Mouse (Mus musculus): ENCODE data around the gene Cpped1. TPM values are rescaled to one million over a fixed set of nuclear protein-coding genes. Genes with fewer than 3 reads are reported as not detected.

Gene Cpped1
- polyA plus RNA-seq, 1 experiment from 2014 or later, result 43.6 TPM

DNA sequence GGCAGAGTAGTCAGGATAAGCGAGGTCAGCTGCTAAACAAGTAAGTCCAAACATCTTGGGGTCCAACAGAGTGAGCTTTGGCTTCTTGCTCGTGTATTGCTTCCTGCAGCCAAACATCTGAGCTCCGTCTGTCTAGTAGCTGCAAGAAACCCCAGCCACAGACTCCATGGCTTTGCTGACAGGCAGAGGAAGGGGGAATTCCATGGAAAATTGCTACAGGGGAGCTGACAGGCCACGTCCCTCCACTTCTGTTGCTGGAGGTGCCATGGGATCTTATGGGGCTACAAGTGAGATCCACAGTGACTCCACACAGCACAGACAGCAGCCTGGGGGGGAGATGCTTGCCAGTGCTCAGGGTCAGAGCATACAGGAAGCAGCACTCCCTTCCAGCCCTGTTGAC lies 123.4 kb downstream of the Cpped1 start:
- Histone ChIP-seq H3K4me2 (ENCODE audit: low read length) (no peak overlapping the region), H3K9me3 (ENCODE audit: control insufficient read depth, low read length) (no peaks in the 10 kb centered on the region), H3K4me3 (ENCODE audit: control insufficient read depth in 1 of 2, insufficient read depth in 1 of 2, low read depth in 1 of 2, low read length in 2 of 2) (no peak overlapping the region), H3K27ac (replicated peaks in 1 of 2; ENCODE audit: control insufficient read depth in 1 of 2, insufficient read depth in 1 of 2, low read depth in 2 of 2, low read length in 2 of 2) (0 out of 4 replicates have a peak overlapping the region, but pooled peaks of 1 of the 2 experiments have one; percentile 23), H3K9ac (ENCODE audit: low read length) (no peak overlapping the region), H3K27me3 (ENCODE audit: control insufficient read depth, insufficient read depth, low read length) (no peaks in the 10 kb centered on the region), H3K36me3 (ENCODE audit: control insufficient read depth, insufficient read depth, low read length) (no peaks in the 10 kb centered on the region), H3K4me1 (ENCODE audit: control insufficient read depth in 2 of 2, insufficient read depth in 2 of 2, low read length in 2 of 2) (peaks cover 4 to 15% of the 10 kb centered on the region in 2 experiments; a peak in 3 of 4 replicates)
- no peak for ATAC-seq (ENCODE audit: insufficient number of reproducible peaks, insufficient read depth, low FRiP score, low read depth)
- WGBS, result 39% methylated on average over 4 of the region's 4 CpGs

DNA sequence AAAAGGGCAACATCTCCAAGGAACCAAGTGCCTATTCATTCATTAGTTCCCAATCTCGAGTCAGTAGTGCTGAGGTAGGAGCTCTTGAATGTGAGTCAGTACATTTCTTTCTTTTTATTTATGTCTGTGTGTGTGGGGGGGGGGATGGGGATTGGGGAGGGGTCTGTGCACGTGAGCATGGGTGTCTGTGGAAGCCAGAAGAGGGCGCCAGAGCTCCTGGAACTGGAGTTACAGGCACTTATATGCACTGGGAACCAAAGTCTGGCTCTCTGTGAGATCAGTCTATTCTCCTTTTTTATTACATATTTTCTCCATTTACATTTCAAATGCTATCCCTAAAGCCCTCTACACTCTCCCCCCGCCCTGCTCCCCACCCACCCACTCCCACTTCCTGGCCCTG lies 124.9 kb downstream of the Cpped1 start:
- peaks cover 4 to 14% of the 10 kb centered on the region in 2 experiments; a peak in 3 of 4 replicates for H3K4me1 ChIP-seq (ENCODE audit: control insufficient read depth in 2 of 2, insufficient read depth in 2 of 2, low read length in 2 of 2)
- H3K36me3 ChIP-seq (ENCODE audit: control insufficient read depth, insufficient read depth, low read length), result no peaks in the 10 kb centered on the region
- H3K27ac ChIP-seq (replicated peaks in 1 of 2; ENCODE audit: control insufficient read depth in 1 of 2, insufficient read depth in 1 of 2, low read depth in 2 of 2, low read length in 2 of 2), result no peak overlapping the region
- no peaks in the 10 kb centered on the region for H3K27me3 ChIP-seq (ENCODE audit: control insufficient read depth, insufficient read depth, low read length)
- no peak for ATAC-seq (ENCODE audit: insufficient number of reproducible peaks, insufficient read depth, low FRiP score, low read depth)
- no peak overlapping the region for H3K4me3 ChIP-seq (ENCODE audit: control insufficient read depth in 1 of 2, insufficient read depth in 1 of 2, low read depth in 1 of 2, low read length in 2 of 2)
- no peak overlapping the region for H3K4me2 ChIP-seq (ENCODE audit: low read length)
- H3K9ac ChIP-seq (ENCODE audit: low read length), result no peak overlapping the region
- no peaks in the 10 kb centered on the region for H3K9me3 ChIP-seq (ENCODE audit: control insufficient read depth, low read length)
- 54% methylated on average over 4 of the region's 4 CpGs for WGBS

DNA sequence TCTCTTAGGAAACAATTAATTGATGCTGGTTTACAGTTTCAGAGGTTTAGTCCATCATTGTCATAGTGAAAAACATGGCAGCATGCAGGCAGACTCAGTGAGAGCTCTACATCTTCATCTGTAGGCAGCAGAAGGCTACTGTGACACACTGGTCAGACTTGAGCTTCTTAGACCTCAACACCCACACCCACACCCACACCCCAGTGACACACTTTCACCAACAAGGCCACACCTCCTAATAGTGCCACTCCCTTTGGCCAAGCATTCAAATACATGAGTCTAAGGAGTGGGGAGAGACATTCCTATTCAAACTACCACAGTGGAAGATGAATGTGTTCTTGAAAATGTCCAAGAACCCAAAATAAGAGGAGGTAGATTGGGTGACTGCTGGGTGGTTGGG lies 125.9 kb downstream of the Cpped1 start:
- H3K27ac ChIP-seq (replicated peaks in 1 of 2; ENCODE audit: control insufficient read depth in 1 of 2, insufficient read depth in 1 of 2, low read depth in 2 of 2, low read length in 2 of 2), result no peak overlapping the region
- ATAC-seq (ENCODE audit: insufficient number of reproducible peaks, insufficient read depth, low FRiP score, low read depth), result no peak
- H3K4me1 ChIP-seq (ENCODE audit: control insufficient read depth in 2 of 2, insufficient read depth in 2 of 2, low read length in 2 of 2), result peaks cover 4 to 14% of the 10 kb centered on the region in 2 experiments; a peak in 3 of 4 replicates
- H3K4me2 ChIP-seq (ENCODE audit: low read length), result no peak overlapping the region
- H3K36me3 ChIP-seq (ENCODE audit: control insufficient read depth, insufficient read depth, low read length), result no peaks in the 10 kb centered on the region
- no peaks in the 10 kb centered on the region for H3K27me3 ChIP-seq (ENCODE audit: control insufficient read depth, insufficient read depth, low read length)
- H3K9ac ChIP-seq (ENCODE audit: low read length), result no peak overlapping the region
- H3K4me3 ChIP-seq (ENCODE audit: control insufficient read depth in 1 of 2, insufficient read depth in 1 of 2, low read depth in 1 of 2, low read length in 2 of 2), result no peak overlapping the region
- no peaks in the 10 kb centered on the region for H3K9me3 ChIP-seq (ENCODE audit: control insufficient read depth, low read length)

DNA sequence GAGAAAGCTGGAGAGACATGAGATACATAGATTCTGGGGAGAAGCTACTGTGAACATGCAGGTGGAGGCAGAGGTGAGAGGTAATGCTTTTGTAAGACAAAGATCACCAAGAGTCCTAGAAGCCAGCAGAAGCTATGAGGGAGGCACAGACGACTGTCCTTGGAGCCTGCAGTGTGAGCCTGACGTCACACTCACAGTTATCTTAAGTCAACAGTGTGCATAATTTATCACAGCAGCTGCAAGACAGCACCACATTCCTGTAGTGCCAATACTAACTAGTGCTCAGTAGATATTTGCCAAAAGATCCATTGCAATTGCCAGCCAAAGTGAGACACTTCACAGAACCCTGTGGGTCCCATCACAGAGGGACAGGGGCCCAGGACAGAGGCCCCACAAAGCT lies 127.2 kb downstream of the Cpped1 start:
- ATAC-seq (ENCODE audit: insufficient number of reproducible peaks, insufficient read depth, low FRiP score, low read depth), result no peak
- H3K9ac ChIP-seq (ENCODE audit: low read length), result no peak overlapping the region
- H3K4me1 ChIP-seq (ENCODE audit: control insufficient read depth in 2 of 2, insufficient read depth in 2 of 2, low read length in 2 of 2), result peaks cover 4 to 14% of the 10 kb centered on the region in 2 experiments; a peak in 3 of 4 replicates
- whole genome bisulfite sequencing, result 0% methylated on average over 2 of the region's 2 CpGs
- no peak overlapping the region for H3K4me2 ChIP-seq (ENCODE audit: low read length)
- H3K27me3 ChIP-seq (ENCODE audit: control insufficient read depth, insufficient read depth, low read length), result no peaks in the 10 kb centered on the region
- no peak overlapping the region for H3K27ac ChIP-seq (replicated peaks in 1 of 2; ENCODE audit: control insufficient read depth in 1 of 2, insufficient read depth in 1 of 2, low read depth in 2 of 2, low read length in 2 of 2)
- H3K9me3 ChIP-seq (ENCODE audit: control insufficient read depth, low read length), result no peaks in the 10 kb centered on the region
- no peak overlapping the region for H3K4me3 ChIP-seq (ENCODE audit: control insufficient read depth in 1 of 2, insufficient read depth in 1 of 2, low read depth in 1 of 2, low read length in 2 of 2)
- H3K36me3 ChIP-seq (ENCODE audit: control insufficient read depth, insufficient read depth, low read length), result no peaks in the 10 kb centered on the region

DNA sequence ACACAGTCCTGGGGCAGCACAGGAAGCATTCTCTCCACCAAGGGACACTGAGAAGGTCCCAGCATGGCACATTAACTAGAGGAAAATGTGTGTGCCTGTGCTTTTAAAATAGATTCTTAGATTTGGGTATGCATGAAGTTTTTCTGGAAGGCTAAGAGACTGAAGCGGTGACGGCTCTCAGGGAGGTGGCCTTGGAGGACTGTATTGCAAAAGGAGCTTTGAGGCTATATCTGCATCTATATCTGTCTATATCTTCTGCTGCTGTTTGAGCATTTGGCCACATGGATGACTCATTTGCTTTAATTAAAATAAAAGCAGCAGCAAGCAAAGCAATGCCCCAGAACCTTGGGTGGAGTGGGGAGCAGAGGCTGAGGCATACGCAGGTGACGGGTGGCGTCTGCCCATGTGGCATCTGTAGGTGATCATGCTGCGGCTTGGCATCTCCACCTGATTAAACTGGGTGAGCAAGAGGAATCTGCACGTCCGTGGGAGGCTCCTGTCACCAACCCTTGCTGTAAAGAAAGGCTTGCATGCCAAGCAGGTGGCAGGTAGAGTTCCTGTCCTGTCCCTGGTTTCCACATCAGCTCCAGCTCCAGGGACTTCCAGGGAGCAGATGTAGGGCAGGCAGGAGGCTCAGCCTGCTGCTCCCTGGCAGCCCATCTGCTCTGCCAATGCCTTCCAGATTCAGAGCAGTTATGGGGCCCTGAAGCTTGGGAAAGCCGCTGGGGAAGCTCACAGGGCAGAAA lies 130.4 kb downstream of the Cpped1 start:
- Histone ChIP-seq H3K27me3 (ENCODE audit: control insufficient read depth, insufficient read depth, low read length) (no peaks in the 10 kb centered on the region), H3K4me2 (ENCODE audit: low read length) (no peak overlapping the region), H3K4me1 (ENCODE audit: control insufficient read depth in 2 of 2, insufficient read depth in 2 of 2, low read length in 2 of 2) (peaks cover 4 to 8% of the 10 kb centered on the region in 2 experiments; a peak in 3 of 4 replicates), H3K27ac (replicated peaks in 1 of 2; ENCODE audit: control insufficient read depth in 1 of 2, insufficient read depth in 1 of 2, low read depth in 2 of 2, low read length in 2 of 2) (no peak overlapping the region), H3K9ac (ENCODE audit: low read length) (no peak overlapping the region), H3K4me3 (ENCODE audit: control insufficient read depth in 1 of 2, insufficient read depth in 1 of 2, low read depth in 1 of 2, low read length in 2 of 2) (no peak overlapping the region), H3K9me3 (ENCODE audit: control insufficient read depth, low read length) (no peaks in the 10 kb centered on the region), H3K36me3 (ENCODE audit: control insufficient read depth, insufficient read depth, low read length) (no peaks in the 10 kb centered on the region)
- ATAC-seq (ENCODE audit: insufficient number of reproducible peaks, insufficient read depth, low FRiP score, low read depth), result no peak
- WGBS, result 78% methylated on average over 9 of the region's 9 CpGs

DNA sequence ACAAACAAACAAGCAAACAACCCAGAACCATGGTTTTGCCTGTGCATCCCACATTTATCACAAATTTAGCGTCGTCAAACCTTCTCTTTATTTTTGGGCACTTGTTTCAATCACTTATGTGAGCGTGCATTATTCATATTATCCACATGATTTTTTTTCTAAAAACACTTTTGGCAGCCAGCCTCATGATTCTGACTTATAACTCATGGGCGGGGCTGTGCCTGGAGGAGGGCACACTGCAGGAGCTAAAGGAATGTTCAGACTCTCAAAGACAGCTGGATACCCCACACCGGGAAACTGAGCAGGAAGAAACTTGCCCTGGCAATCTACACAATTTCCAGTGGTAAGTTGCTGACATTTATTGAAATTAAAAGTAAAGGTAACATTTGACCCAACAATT lies 131.1 kb downstream of the Cpped1 start:
- ATAC-seq (ENCODE audit: insufficient number of reproducible peaks, insufficient read depth, low FRiP score, low read depth), result no peak
- Histone ChIP-seq H3K27ac (replicated peaks in 1 of 2; ENCODE audit: control insufficient read depth in 1 of 2, insufficient read depth in 1 of 2, low read depth in 2 of 2, low read length in 2 of 2) (no peak overlapping the region), H3K9ac (ENCODE audit: low read length) (no peak overlapping the region), H3K27me3 (ENCODE audit: control insufficient read depth, insufficient read depth, low read length) (no peaks in the 10 kb centered on the region), H3K9me3 (ENCODE audit: control insufficient read depth, low read length) (no peaks in the 10 kb centered on the region), H3K36me3 (ENCODE audit: control insufficient read depth, insufficient read depth, low read length) (no peaks in the 10 kb centered on the region), H3K4me3 (ENCODE audit: control insufficient read depth in 1 of 2, insufficient read depth in 1 of 2, low read depth in 1 of 2, low read length in 2 of 2) (no peak overlapping the region), H3K4me1 (ENCODE audit: control insufficient read depth in 2 of 2, insufficient read depth in 2 of 2, low read length in 2 of 2) (peaks cover 4 to 8% of the 10 kb centered on the region in 2 experiments; a peak in 3 of 4 replicates), H3K4me2 (ENCODE audit: low read length) (no peak overlapping the region)
- 77% methylated on average over 5 of the region's 5 CpGs for WGBS

DNA sequence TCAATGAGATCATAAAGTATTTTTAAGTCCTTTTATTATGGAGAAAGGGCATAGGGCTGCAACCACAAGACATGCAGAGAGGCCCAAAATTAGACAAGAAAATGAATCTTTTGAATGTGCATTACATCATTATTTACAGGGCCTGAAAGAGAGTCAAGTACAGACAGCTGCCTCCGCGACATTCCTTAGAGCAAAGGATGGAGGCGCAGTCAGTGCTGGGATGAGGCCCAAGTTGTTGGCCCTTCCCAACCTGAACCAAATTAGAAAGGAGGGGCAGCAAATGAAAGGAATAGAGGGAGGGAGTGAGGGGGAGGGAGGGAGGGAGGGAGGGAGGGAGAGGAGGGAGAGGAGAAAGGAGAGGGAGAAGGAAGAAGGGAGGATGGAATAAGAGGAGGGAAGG lies 132.7 kb downstream of the Cpped1 start:
- 69% methylated on average over 3 of the region's 3 CpGs for whole genome bisulfite sequencing
- no peaks in the 10 kb centered on the region for H3K9me3 ChIP-seq (ENCODE audit: control insufficient read depth, low read length)
- ATAC-seq (ENCODE audit: insufficient number of reproducible peaks, insufficient read depth, low FRiP score, low read depth), result no peak
- H3K27me3 ChIP-seq (ENCODE audit: control insufficient read depth, insufficient read depth, low read length), result no peaks in the 10 kb centered on the region
- H3K9ac ChIP-seq (ENCODE audit: low read length), result no peak overlapping the region
- H3K36me3 ChIP-seq (ENCODE audit: control insufficient read depth, insufficient read depth, low read length), result no peaks in the 10 kb centered on the region
- H3K4me1 ChIP-seq (ENCODE audit: control insufficient read depth in 2 of 2, insufficient read depth in 2 of 2, low read length in 2 of 2), result no peaks in the 10 kb centered on the region
- H3K4me3 ChIP-seq (ENCODE audit: control insufficient read depth in 1 of 2, insufficient read depth in 1 of 2, low read depth in 1 of 2, low read length in 2 of 2), result no peak overlapping the region
- no peak overlapping the region for H3K27ac ChIP-seq (replicated peaks in 1 of 2; ENCODE audit: control insufficient read depth in 1 of 2, insufficient read depth in 1 of 2, low read depth in 2 of 2, low read length in 2 of 2)
- H3K4me2 ChIP-seq (ENCODE audit: low read length), result no peak overlapping the region

DNA sequence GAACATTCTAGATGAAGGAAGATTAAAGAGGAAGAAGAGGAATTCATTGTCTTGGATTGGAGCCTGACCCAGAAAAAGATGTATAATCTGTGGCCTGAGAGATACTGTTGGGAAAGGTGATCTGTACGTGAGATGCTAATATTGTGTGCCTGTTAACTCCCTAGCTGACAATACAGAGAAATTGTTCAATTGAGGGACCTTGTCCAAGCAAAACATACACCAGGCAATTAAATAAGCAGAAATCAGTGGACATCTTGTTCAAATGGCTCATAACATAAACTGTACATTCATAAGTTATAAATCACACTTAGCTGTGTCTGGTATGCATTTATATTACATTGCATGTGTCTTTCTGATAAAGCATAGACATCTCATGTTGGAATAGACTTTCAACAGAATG lies 134.9 kb downstream of the Cpped1 start:
- H3K9me3 ChIP-seq (ENCODE audit: control insufficient read depth, low read length), result peaks cover 5% of the 10 kb centered on the region; the same call in 1 of the 2 replicates
- 81% methylated on average over 1 of the region's 1 CpGs for WGBS
- ATAC-seq (ENCODE audit: insufficient number of reproducible peaks, insufficient read depth, low FRiP score, low read depth), result no peak
- no peak overlapping the region for H3K27ac ChIP-seq (replicated peaks in 1 of 2; ENCODE audit: control insufficient read depth in 1 of 2, insufficient read depth in 1 of 2, low read depth in 2 of 2, low read length in 2 of 2)
- no peak overlapping the region for H3K4me3 ChIP-seq (ENCODE audit: control insufficient read depth in 1 of 2, insufficient read depth in 1 of 2, low read depth in 1 of 2, low read length in 2 of 2)
- no peaks in the 10 kb centered on the region for H3K27me3 ChIP-seq (ENCODE audit: control insufficient read depth, insufficient read depth, low read length)
- no peak overlapping the region for H3K4me2 ChIP-seq (ENCODE audit: low read length)
- H3K36me3 ChIP-seq (ENCODE audit: control insufficient read depth, insufficient read depth, low read length), result no peaks in the 10 kb centered on the region
- H3K4me1 ChIP-seq (ENCODE audit: control insufficient read depth in 2 of 2, insufficient read depth in 2 of 2, low read length in 2 of 2), result no peaks in the 10 kb centered on the region
- no peak overlapping the region for H3K9ac ChIP-seq (ENCODE audit: low read length)

All from heart, embryonic 14.5 days (tissue).